Mouse (Mus musculus): ENCODE measurements around the gene Meis1. TPM values are rescaled to one million over a fixed set of nuclear protein-coding genes. Genes with fewer than 3 reads are reported as not detected.

The Meis1 gene
- polyA plus RNA-seq, 1 experiment from 2014 or later = 84.7 TPM

- Histone ChIP-seq H3K9ac (ENCODE audit: low read depth, low read length) (peak overlapping the region; percentile 73), H3K36me3 (ENCODE audit: control insufficient read depth, insufficient read depth, low read length) (no peaks in the 10 kb centered on the region), H3K4me3 (ENCODE audit: low read length) (peak overlapping the region; percentile 50), H3K4me2 (ENCODE audit: low read depth, low read length) (peak overlapping the region; percentile 88), H3K4me1 (ENCODE audit: control insufficient read depth, insufficient read depth, low read length) (0 out of 2 replicates have a peak, but pooled peaks cover 7% of the 10 kb centered on the region), H3K9me3 (ENCODE audit: control insufficient read depth, low read length) (no peaks in the 10 kb centered on the region), H3K27ac (ENCODE audit: low read length) (peak overlapping the region; percentile 90), H3K27me3 (replicated peaks; ENCODE audit: control insufficient read depth, insufficient read depth, low read length) (0 out of 2 replicates have a peak, but pooled peaks cover 2% of the 10 kb centered on the region)
- no peak for ATAC-seq
- WGBS = 15% methylated on average over 9 of the region's 9 CpGs
Measured at GRCm38 (mm10) chr11:18873451-18874277, 145.1 kb downstream of the Meis1 start.

GRCm38 (mm10) chr11:18872793-18873192, 146.0 kb downstream of the Meis1 start:
- Histone ChIP-seq H3K27ac (ENCODE audit: low read length) (no peak overlapping the region), H3K9ac (ENCODE audit: low read depth, low read length) (no peak overlapping the region), H3K4me2 (ENCODE audit: low read depth, low read length) (no peak overlapping the region), H3K4me1 (ENCODE audit: control insufficient read depth, insufficient read depth, low read length) (0 out of 2 replicates have a peak, but pooled peaks cover 7% of the 10 kb centered on the region), H3K9me3 (ENCODE audit: control insufficient read depth, low read length) (no peaks in the 10 kb centered on the region), H3K36me3 (ENCODE audit: control insufficient read depth, insufficient read depth, low read length) (no peaks in the 10 kb centered on the region), H3K4me3 (ENCODE audit: low read length) (no peak overlapping the region), H3K27me3 (replicated peaks; ENCODE audit: control insufficient read depth, insufficient read depth, low read length) (0 out of 2 replicates have a peak, but pooled peaks cover 2% of the 10 kb centered on the region)
- WGBS = 28% methylated on average over 3 of the region's 3 CpGs
- ATAC-seq = no peak

GRCm38 (mm10) chr11:18872118-18872751, 146.6 kb downstream of the Meis1 start:
- Histone ChIP-seq H3K9ac (ENCODE audit: low read depth, low read length) (peak overlapping the region; percentile 84), H3K27ac (ENCODE audit: low read length) (peak overlapping the region; percentile 88), H3K36me3 (ENCODE audit: control insufficient read depth, insufficient read depth, low read length) (no peaks in the 10 kb centered on the region), H3K27me3 (replicated peaks; ENCODE audit: control insufficient read depth, insufficient read depth, low read length) (0 out of 2 replicates have a peak, but pooled peaks cover 2% of the 10 kb centered on the region), H3K4me1 (ENCODE audit: control insufficient read depth, insufficient read depth, low read length) (0 out of 2 replicates have a peak, but pooled peaks cover 7% of the 10 kb centered on the region), H3K9me3 (ENCODE audit: control insufficient read depth, low read length) (no peaks in the 10 kb centered on the region), H3K4me2 (ENCODE audit: low read depth, low read length) (peak overlapping the region; percentile 81), H3K4me3 (ENCODE audit: low read length) (peak overlapping the region; percentile 51)
- ATAC-seq = no peak
- 12% methylated on average over 12 of the region's 12 CpGs for WGBS

DNA sequence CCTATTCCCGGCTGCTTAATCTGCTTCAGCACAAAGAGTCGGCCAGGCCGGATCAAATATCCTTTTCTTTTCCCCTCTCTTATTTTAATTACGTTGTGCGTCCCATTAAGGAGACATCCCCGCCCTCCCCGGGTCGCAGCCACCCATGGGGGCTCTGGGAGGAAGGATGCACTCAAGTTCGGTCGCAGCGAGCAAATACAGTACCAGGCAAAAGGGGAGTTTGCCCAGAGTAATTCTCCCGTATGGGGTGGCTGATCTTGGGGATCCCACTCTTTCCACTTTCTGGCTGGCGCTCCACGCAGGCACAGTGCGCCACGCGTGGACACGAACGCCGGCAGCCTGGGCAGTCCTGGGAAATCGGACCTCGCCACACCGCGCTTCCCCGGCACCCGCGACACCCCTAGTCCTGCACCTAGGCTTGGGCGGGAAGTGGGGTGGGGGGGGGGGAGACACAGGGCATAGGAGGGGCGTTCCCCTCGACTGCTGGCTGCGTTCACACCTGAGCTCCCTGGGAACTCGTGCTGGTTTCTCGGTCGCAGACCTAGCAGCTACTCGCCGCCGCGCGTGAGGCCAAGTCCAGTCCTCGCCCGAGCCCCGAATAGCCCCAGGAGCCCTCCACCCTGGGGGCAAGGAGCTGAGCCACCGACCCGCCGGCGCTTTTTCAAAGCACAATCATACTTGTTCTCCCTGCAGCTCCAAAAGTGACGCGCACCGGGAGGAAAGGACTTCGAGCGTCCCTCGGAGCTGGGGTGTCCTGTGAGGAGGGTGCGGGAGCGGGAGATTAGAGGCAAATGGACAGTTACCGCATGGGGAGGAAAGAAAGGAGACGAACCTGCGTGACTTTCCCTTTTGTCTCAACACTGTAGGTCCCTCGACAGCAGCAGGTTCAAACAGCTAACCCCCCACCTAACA, 147.4 kb downstream of the Meis1 start:
- Histone ChIP-seq H3K4me1 (ENCODE audit: control insufficient read depth, insufficient read depth, low read length) (0 out of 2 replicates have a peak, but pooled peaks cover 8% of the 10 kb centered on the region), H3K9ac (ENCODE audit: low read depth, low read length) (peak overlapping the region; percentile 84), H3K27me3 (replicated peaks; ENCODE audit: control insufficient read depth, insufficient read depth, low read length) (0 out of 2 replicates have a peak, but pooled peaks cover 2% of the 10 kb centered on the region), H3K4me3 (ENCODE audit: low read length) (peak overlapping the region; percentile 51), H3K36me3 (ENCODE audit: control insufficient read depth, insufficient read depth, low read length) (no peaks in the 10 kb centered on the region), H3K27ac (ENCODE audit: low read length) (peak overlapping the region; percentile 88), H3K9me3 (ENCODE audit: control insufficient read depth, low read length) (no peaks in the 10 kb centered on the region), H3K4me2 (ENCODE audit: low read depth, low read length) (peak overlapping the region; percentile 81)
- WGBS = under 1% methylated on average over 58 of the region's 58 CpGs
- ATAC-seq = peak; percentile 72

DNA sequence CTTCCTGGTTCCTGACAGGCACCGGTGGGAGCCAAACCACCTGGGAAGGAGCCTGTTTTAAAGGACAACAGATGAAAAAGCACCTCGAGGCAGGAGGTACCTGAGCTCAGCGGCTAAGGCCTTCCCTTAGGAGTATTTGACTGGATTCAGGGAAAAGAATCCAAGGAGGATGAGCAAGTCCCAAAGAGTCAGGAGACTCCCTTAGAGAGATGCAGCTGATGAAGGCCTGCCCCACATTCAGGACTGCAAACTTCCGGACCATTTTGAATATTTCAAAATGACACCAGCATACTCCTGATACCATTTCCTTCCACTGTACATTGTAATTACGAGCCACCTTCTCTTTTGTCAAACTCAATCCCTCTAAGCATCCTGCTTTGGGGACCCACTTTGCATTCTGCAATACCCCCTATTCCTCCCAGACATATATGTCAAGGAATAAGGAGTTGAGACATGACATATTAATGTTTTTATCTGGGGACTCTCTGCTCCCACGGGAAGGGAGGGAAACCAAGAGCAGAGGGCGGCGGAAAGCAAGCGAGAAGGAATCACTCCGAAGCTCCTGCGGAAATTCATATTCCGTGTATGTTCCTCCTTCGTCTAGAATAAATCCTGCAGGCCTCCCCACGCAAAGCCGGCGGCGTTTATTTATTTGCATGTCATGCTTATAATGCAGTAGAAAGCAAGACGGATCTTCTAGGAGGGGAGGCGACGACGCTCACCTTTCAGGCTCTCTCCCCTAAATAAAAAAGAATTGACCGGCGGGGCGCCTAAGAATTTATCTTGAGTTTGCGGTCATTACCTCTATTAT, 148.5 kb downstream of the Meis1 start:
- peak overlapping the region; percentile 51 for H3K4me3 ChIP-seq (ENCODE audit: low read length)
- H3K27me3 ChIP-seq (replicated peaks; ENCODE audit: control insufficient read depth, insufficient read depth, low read length) = 0 out of 2 replicates have a peak, but pooled peaks cover 2% of the 10 kb centered on the region
- peak overlapping the region; percentile 88 for H3K27ac ChIP-seq (ENCODE audit: low read length)
- H3K9me3 ChIP-seq (ENCODE audit: control insufficient read depth, low read length) = no peaks in the 10 kb centered on the region
- H3K9ac ChIP-seq (ENCODE audit: low read depth, low read length) = peak overlapping the region; percentile 84
- H3K4me2 ChIP-seq (ENCODE audit: low read depth, low read length) = peak overlapping the region; percentile 81
- 10% methylated on average over 25 of the region's 25 CpGs for WGBS
- no peaks in the 10 kb centered on the region for H3K36me3 ChIP-seq (ENCODE audit: control insufficient read depth, insufficient read depth, low read length)
- 0 out of 2 replicates have a peak, but pooled peaks cover 9% of the 10 kb centered on the region for H3K4me1 ChIP-seq (ENCODE audit: control insufficient read depth, insufficient read depth, low read length)
- no peak for ATAC-seq

GRCm38 (mm10) chr11:18869429-18869969, 149.3 kb downstream of the Meis1 start:
- no peak overlapping the region for H3K4me3 ChIP-seq (ENCODE audit: low read length)
- H3K4me1 ChIP-seq (ENCODE audit: control insufficient read depth, insufficient read depth, low read length) = 0 out of 2 replicates have a peak, but pooled peaks cover 8% of the 10 kb centered on the region
- no peaks in the 10 kb centered on the region for H3K36me3 ChIP-seq (ENCODE audit: control insufficient read depth, insufficient read depth, low read length)
- 0 out of 2 replicates have a peak overlapping the region, but pooled peaks have one; percentile 84 for H3K9ac ChIP-seq (ENCODE audit: low read depth, low read length)
- peak overlapping the region; percentile 88 for H3K27ac ChIP-seq (ENCODE audit: low read length)
- ATAC-seq = no peak
- H3K27me3 ChIP-seq (replicated peaks; ENCODE audit: control insufficient read depth, insufficient read depth, low read length) = 0 out of 2 replicates have a peak, but pooled peaks cover 2% of the 10 kb centered on the region
- no peaks in the 10 kb centered on the region for H3K9me3 ChIP-seq (ENCODE audit: control insufficient read depth, low read length)
- 55% methylated on average over 5 of the region's 6 CpGs for WGBS
- H3K4me2 ChIP-seq (ENCODE audit: low read depth, low read length) = peak overlapping the region; percentile 81; the same call in 1 of the 2 replicates

DNA sequence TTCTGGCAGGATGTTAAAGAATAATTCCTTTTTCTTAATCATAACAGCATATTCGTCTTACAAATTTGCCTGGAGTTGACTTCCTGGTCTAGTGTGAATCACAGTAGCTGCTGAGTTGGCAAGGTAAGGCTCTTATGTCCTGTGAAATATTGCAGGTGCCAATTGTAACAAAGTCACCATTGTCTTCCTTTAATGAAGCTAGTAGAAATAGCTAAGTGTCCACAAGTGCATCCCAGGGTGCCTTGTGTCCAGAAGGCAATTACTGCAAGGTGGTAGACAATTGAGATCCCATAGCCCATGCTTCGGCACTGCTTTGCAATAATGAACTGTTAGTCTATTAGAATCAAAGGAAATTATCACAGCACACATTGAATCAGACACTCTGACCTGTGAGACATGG, 151.1 kb downstream of the Meis1 start:
- Histone ChIP-seq H3K4me1 (ENCODE audit: control insufficient read depth, insufficient read depth, low read length) (0 out of 2 replicates have a peak, but pooled peaks cover 6% of the 10 kb centered on the region), H3K9ac (ENCODE audit: low read depth, low read length) (no peak overlapping the region), H3K27me3 (replicated peaks; ENCODE audit: control insufficient read depth, insufficient read depth, low read length) (0 out of 2 replicates have a peak, but pooled peaks cover 2% of the 10 kb centered on the region), H3K27ac (ENCODE audit: low read length) (no peak overlapping the region), H3K36me3 (ENCODE audit: control insufficient read depth, insufficient read depth, low read length) (no peaks in the 10 kb centered on the region), H3K9me3 (ENCODE audit: control insufficient read depth, low read length) (no peaks in the 10 kb centered on the region), H3K4me2 (ENCODE audit: low read depth, low read length) (no peak overlapping the region), H3K4me3 (ENCODE audit: low read length) (no peak overlapping the region)
- no peak for ATAC-seq
- WGBS = 55% methylated on average over 2 of the region's 2 CpGs

Data from intestine, embryonic 16.5 days (tissue).